8 mouse cellular contexts compared by ENCODE assay signal in genomic region chr3:30226928-30227370, GRCm38 (mm10).
DNase-seq lines count a peak whose midpoint lies in the region; ATAC-seq lines count a peak whose summit lies in the region.

No protein-coding gene starts in this region.

- WGBS in forebrain, embryonic 11.5 days = 30% methylated on average over 13 of the region's 13 CpGs
- WGBS in kidney, embryonic 16.5 days = 47% methylated on average over 13 of the region's 13 CpGs
- 15% methylated on average over 13 of the region's 13 CpGs for WGBS in midbrain, embryonic 13.5 days

- no peaks in the 10 kb centered on the region for H3K9me3 ChIP-seq in forebrain, embryonic 11.5 days (ENCODE audit: control insufficient read depth, low read length)
- H3K9me3 ChIP-seq in kidney, embryonic 16.5 days (ENCODE audit: low read length) = no peaks in the 10 kb centered on the region
- H3K9me3 ChIP-seq in midbrain, embryonic 13.5 days = no peaks in the 10 kb centered on the region

- peak overlapping the region; percentile 6; the same call in 1 of the 2 replicates for H3K4me2 ChIP-seq in forebrain, embryonic 11.5 days (ENCODE audit: low read depth, low read length, severe bottlenecking)
- no peak overlapping the region for H3K4me2 ChIP-seq in kidney, embryonic 16.5 days (replicated peaks; ENCODE audit: low read depth, low read length)
- H3K4me2 ChIP-seq in midbrain, embryonic 13.5 days (replicated peaks) = peak overlapping the region; percentile 18

- peak; percentile 93 for ATAC-seq in forebrain, embryonic 11.5 days (replicated peaks; ENCODE audit: low FRiP score)
- ATAC-seq in kidney, embryonic 16.5 days (ENCODE audit: low FRiP score, low TSS enrichment) = peak; percentile 91
- peak; percentile 96 for ATAC-seq in midbrain, embryonic 13.5 days

- 0 out of 2 replicates have a peak, but pooled peaks cover 3% of the 10 kb centered on the region for H3K27me3 ChIP-seq in forebrain, embryonic 11.5 days (ENCODE audit: control insufficient read depth, insufficient read depth, low read length)
- no peaks in the 10 kb centered on the region for H3K27me3 ChIP-seq in kidney, embryonic 16.5 days (ENCODE audit: insufficient read depth, low read length)
- peaks cover 40% of the 10 kb centered on the region for H3K27me3 ChIP-seq in midbrain, embryonic 13.5 days

- H3K4me1 ChIP-seq in forebrain, embryonic 11.5 days (replicated peaks; ENCODE audit: control insufficient read depth, insufficient read depth, low read length) = peaks cover 13% of the 10 kb centered on the region
- H3K4me1 ChIP-seq in kidney, embryonic 16.5 days (ENCODE audit: insufficient read depth, low read length) = peaks cover 17% of the 10 kb centered on the region
- H3K4me1 ChIP-seq in midbrain, embryonic 13.5 days (replicated peaks) = peaks cover 30% of the 10 kb centered on the region

- H3K36me3 ChIP-seq in forebrain, embryonic 11.5 days (ENCODE audit: control insufficient read depth, insufficient read depth, low read length) = no peaks in the 10 kb centered on the region
- no peaks in the 10 kb centered on the region for H3K36me3 ChIP-seq in kidney, embryonic 16.5 days (ENCODE audit: insufficient read depth, low read length)
- no peaks in the 10 kb centered on the region for H3K36me3 ChIP-seq in midbrain, embryonic 13.5 days

- no peak overlapping the region for H3K27ac ChIP-seq in forebrain, embryonic 11.5 days (ENCODE audit: low read depth, low read length)
- no peak overlapping the region; the same call in 1 of the 2 replicates for H3K27ac ChIP-seq in kidney, embryonic 16.5 days (ENCODE audit: low read length)
- H3K27ac ChIP-seq in midbrain, embryonic 13.5 days = no peak overlapping the region

- no peak overlapping the region for H3K4me3 ChIP-seq in forebrain, embryonic 11.5 days (ENCODE audit: low read depth, low read length)
- no peak overlapping the region for H3K4me3 ChIP-seq in kidney, embryonic 16.5 days (ENCODE audit: low read length)
- no peak overlapping the region for H3K4me3 ChIP-seq in midbrain, embryonic 13.5 days (replicated peaks)

- H3K9ac ChIP-seq in forebrain, embryonic 11.5 days (ENCODE audit: low read length) = no peak overlapping the region
- no peak overlapping the region for H3K9ac ChIP-seq in kidney, embryonic 16.5 days (replicated peaks; ENCODE audit: low read length)
- H3K9ac ChIP-seq in midbrain, embryonic 13.5 days (replicated peaks) = no peak overlapping the region

- peak; percentile 72 to 80 for DNase-seq in cerebellum, postnatal 10 days
- DNase-seq in cerebellum, adult 8-10 months = no peak
- DNase-seq in forebrain, embryonic 11.5 days (ENCODE audit: low spot score) = peak; percentile 83
- DNase-seq in yolk sac, embryonic 10.5 days (ENCODE audit: low spot score) = no peak
- no peak for DNase-seq in frontal cortex, postnatal 36 days (ENCODE audit: low spot score in 2 of 2)
- DNase-seq in thymus, adult 18-20 months = no peak

Comparison
In these comparisons a context has a peak if more than half of its experiments do, and no peak if none do; other contexts are left out.
1. DNase-seq: peak in cerebellum, postnatal 10 days (2 of 2) and forebrain, embryonic 11.5 days (single experiment); none in cerebellum, adult 8-10 months (single experiment), yolk sac, embryonic 10.5 days (single experiment), frontal cortex, postnatal 36 days (0 of 2) and thymus, adult 18-20 months (0 of 2).
2. Peak in every context shown above with its lines, with median percentiles within 50 percentile points of each other: ATAC-seq.